Mouse (Mus musculus) adipose tissue, adult 10 weeks (tissue): Measurements from ENCODE around the gene Ppie. TPM values are rescaled to one million over a fixed set of nuclear protein-coding genes. Genes with fewer than 3 reads are reported as not detected.

Source experiments
- polyA plus RNA-seq: library from polyadenylated mRNA; stranded (reverse); fragments of 350-450 nt; fragmentation: Illumina TruSeq; extraction: RNeasy Lipid Tissue Mini Kit (QIAGEN cat#74804); gene quantifications from one replicate; pipeline ENCODE4 v1.2.3, GENCODE M21; 2014; ENCODE audit warnings: low read depth, low replicate concordance

The Ppie gene
- polyA plus RNA-seq = 22.7 TPM

DNA sequence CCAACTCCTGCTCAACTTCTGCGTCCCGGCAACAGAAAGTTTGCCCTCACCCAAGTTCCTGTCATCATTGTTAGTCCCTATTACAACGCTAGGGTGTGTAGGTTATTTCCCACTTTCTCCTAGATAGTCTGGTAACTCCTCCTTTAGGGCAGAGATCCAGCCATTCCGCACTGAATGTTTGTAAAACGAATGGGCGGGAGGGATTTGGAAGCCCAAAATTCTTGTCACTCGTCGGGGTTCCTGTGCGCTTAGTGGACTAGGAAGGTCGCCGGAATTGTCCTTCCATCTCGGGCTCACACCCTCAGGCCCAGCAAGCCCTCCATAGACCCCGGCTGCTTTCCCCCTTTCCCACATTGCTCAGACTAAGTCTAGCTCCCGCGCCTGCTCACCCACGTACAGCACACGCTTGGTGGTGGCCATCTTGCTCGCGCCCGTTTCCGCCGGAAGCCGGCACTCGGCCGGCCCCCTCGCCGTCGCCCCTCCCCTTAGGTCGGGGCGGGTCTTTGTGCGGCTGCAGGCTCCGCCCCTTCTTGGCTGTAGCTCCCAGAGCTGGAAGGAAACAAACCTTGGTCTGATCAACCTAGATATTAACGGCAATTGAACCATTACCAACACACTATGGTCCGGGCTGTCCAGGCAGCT lies at the start of gene Ppie:
TSS of gene Ppie (minus strand) at position 439 of the 642 bp plus-strand sequence.

GRCm38 (mm10) chr4:123182328-123183238 lies 42.8 kb upstream of the Ppie start, which contains the start of gene Hpcal4:
Gene Hpcal4 (plus strand): TSS chr4:123183227.

DNA sequence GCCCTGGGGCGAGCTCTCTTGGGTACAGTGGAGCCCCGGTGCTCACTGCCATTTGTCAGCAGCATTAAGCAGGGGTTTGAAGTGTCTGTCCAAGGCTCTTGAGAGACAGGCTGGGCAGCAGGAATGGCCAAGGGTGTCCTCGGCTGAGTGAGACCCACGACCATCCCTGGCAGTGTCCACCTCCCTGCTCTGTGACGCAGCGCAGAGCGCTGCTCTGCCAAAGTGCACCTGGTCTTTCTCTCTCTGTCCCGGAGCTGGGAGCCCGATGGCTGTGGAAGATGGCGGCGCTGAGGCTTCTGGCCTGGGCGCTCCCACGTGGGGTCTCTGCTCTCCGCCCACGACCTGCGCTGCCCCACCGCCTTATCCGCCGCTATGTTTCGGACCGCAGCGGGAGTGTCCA lies 23.7 kb downstream of the Ppie start, which contains the start of gene Oxct2b:
TSS of gene Oxct2b (plus strand) at position 256 of the 400 bp plus-strand sequence.

GRCm38 (mm10) chr4:123104651-123105450 lies 34.9 kb downstream of the Ppie start, which contains the start of gene Bmp8b:
Gene Bmp8b (plus strand): TSS chr4:123105165.

Other genes starting within 250 kb of the Ppie start
- 62.8 TPM for gene Mfsd2a, start 178.8 kb downstream of the Ppie start, polyA plus RNA-seq
- gene Mycl, start 144.3 kb downstream of the Ppie start, polyA plus RNA-seq = 15.5 TPM
- gene Trit1, start 123.4 kb downstream of the Ppie start, polyA plus RNA-seq = 19.4 TPM
- gene Bmp8b, start 34.8 kb downstream of the Ppie start, polyA plus RNA-seq = 0.15 TPM
- 5.8 TPM for gene Oxct2b, start 23.7 kb downstream of the Ppie start, polyA plus RNA-seq
- 0.50 TPM for gene Hpcal4, start 43.3 kb upstream of the Ppie start, polyA plus RNA-seq
- 0.35 TPM for gene Nt5c1a, start 61.6 kb upstream of the Ppie start, polyA plus RNA-seq
- gene Heyl, start 93.6 kb upstream of the Ppie start, polyA plus RNA-seq = 7.4 TPM
- 36.7 TPM for gene Pabpc4, start 122.4 kb upstream of the Ppie start, polyA plus RNA-seq
- 5.1 TPM for gene Oxct2a, start 183.7 kb upstream of the Ppie start, polyA plus RNA-seq
- gene Bmp8a, start 203.3 kb upstream of the Ppie start, polyA plus RNA-seq = 2.2 TPM